21 mouse cellular contexts compared by ENCODE assay signal in genomic region chr17:24888862-24889261, GRCm38 (mm10). TPM values are rescaled to one million over a fixed set of nuclear protein-coding genes. Genes with fewer than 3 reads are reported as not detected.
A peak's percentile ranks its signal among the peaks of the same experiment; 100 is the strongest.
DNase-seq lines count a peak whose midpoint lies in the region; ATAC-seq and TF ChIP-seq lines count a peak whose summit lies in the region.
"Had no signal": no experiment of that assay in that cellular context is flagged by ENCODE, and none has a peak within 500 bp of the region (broad histone marks: within the 10 kb centered on the region; RNA-seq: fewer than 3 reads in every experiment).

No protein-coding gene starts in this region.

- WGBS in liver, embryonic 11.5 days = 83% methylated on average over 3 of the region's 3 CpGs
- 75% methylated on average over 3 of the region's 3 CpGs for WGBS in liver, embryonic 14.5 days (ENCODE audit: insufficient replicate concordance)

- H3K9ac ChIP-seq in liver, embryonic 11.5 days (ENCODE audit: low read depth, low read length) = no peak overlapping the region
- H3K9ac ChIP-seq in liver, embryonic 14.5 days (replicated peaks) = no peak overlapping the region
- H3K9ac ChIP-seq: heart, embryonic 12.5 days; kidney, embryonic 15.5 days; lung, embryonic 15.5 days; neural tube, embryonic 12.5 days had no signal

- peaks cover 82% of the 10 kb centered on the region for H3K36me3 ChIP-seq in erythroblast, embryonic 14.5 days (ENCODE audit: control insufficient read depth)
- peaks cover 39% of the 10 kb centered on the region for H3K36me3 ChIP-seq in liver, embryonic 11.5 days (ENCODE audit: control insufficient read depth, insufficient read depth, low read length)
- peaks cover 59% of the 10 kb centered on the region for H3K36me3 ChIP-seq in liver, embryonic 14.5 days (replicated peaks; ENCODE audit: control insufficient read depth, insufficient read depth, low read depth)

- intact Hi-C loops in left cerebral cortex, postnatal 14 days (cut with DNase I) = no loop called here

- H3K9me3 ChIP-seq in erythroblast, embryonic 14.5 days (ENCODE audit: control insufficient read depth, low read length) = no peaks in the 10 kb centered on the region
- H3K9me3 ChIP-seq in liver, embryonic 11.5 days (ENCODE audit: control insufficient read depth, low read length) = no peaks in the 10 kb centered on the region
- H3K9me3 ChIP-seq in liver, embryonic 14.5 days (ENCODE audit: control insufficient read depth, low read length) = no peaks in the 10 kb centered on the region
- H3K9me3 ChIP-seq: heart, embryonic 12.5 days; kidney, embryonic 15.5 days; lung, embryonic 15.5 days; neural tube, embryonic 12.5 days had no signal

- no peak for TF ChIP-seq CTCF in cortical plate, adult 2 months (IDR thresholded peaks at IDR 0.05; ENCODE audit: extremely low read depth, insufficient read depth, low read length)
- TF ChIP-seq CTCF in liver, embryonic 14.5 days (IDR thresholded peaks at IDR 0.05; ENCODE audit: low read depth) = no peak

- TF ChIP-seq POLR2A in cortical plate, adult 2 months (IDR thresholded peaks at IDR 0.05; ENCODE audit: extremely low read depth, insufficient read depth, low read length) = peak; percentile 44

- H3K27me3 ChIP-seq in erythroblast, embryonic 14.5 days (ENCODE audit: control insufficient read depth) = no peaks in the 10 kb centered on the region
- H3K27me3 ChIP-seq in liver, embryonic 11.5 days (replicated peaks; ENCODE audit: control insufficient read depth, insufficient read depth, low read length) = no peaks in the 10 kb centered on the region
- no peaks in the 10 kb centered on the region for H3K27me3 ChIP-seq in liver, embryonic 14.5 days (ENCODE audit: control insufficient read depth, insufficient read depth, low read length)
- H3K27me3 ChIP-seq: heart, embryonic 12.5 days; kidney, embryonic 15.5 days; lung, embryonic 15.5 days; neural tube, embryonic 12.5 days had no signal

- no peak for TF ChIP-seq EP300 in liver, embryonic 14.5 days (IDR thresholded peaks at IDR 0.05; ENCODE audit: low read depth)

- H3K4me1 ChIP-seq in erythroblast, embryonic 14.5 days (ENCODE audit: control insufficient read depth) = peaks cover 72% of the 10 kb centered on the region
- peaks cover 23% of the 10 kb centered on the region for H3K4me1 ChIP-seq in liver, embryonic 11.5 days (replicated peaks; ENCODE audit: control insufficient read depth, insufficient read depth, low read length)
- peaks cover 5% of the 10 kb centered on the region; the same call in 1 of the 2 replicates for H3K4me1 ChIP-seq in cortical plate, adult 2 months (ENCODE audit: control insufficient read depth, insufficient read depth, low read length)
- H3K4me1 ChIP-seq in liver, embryonic 14.5 days (replicated peaks; ENCODE audit: control insufficient read depth in 2 of 2, insufficient read depth in 2 of 2, low read length in 1 of 2) = peaks cover 14 to 22% of the 10 kb centered on the region in 2 experiments

- H3K4me2 ChIP-seq in liver, embryonic 11.5 days = peak overlapping the region; percentile 96; the same call in 1 of the 2 replicates
- peak overlapping the region; percentile 89; the same call in 1 of the 2 replicates for H3K4me2 ChIP-seq in liver, embryonic 14.5 days (ENCODE audit: low read depth)
- H3K4me2 ChIP-seq: heart, embryonic 12.5 days; lung, embryonic 15.5 days had no signal

- no peak for DNase-seq in liver, embryonic 11.5 days (ENCODE audit: low spot score)
- no peak for DNase-seq in liver
- DNase-seq in liver, embryonic 14.5 days (ENCODE audit: low read depth in 3 of 3, low spot score in 3 of 3) = no peak
- DNase-seq in left cerebral cortex, postnatal 14 days (ENCODE audit: low spot score in 2 of 2) = no peak
- DNase-seq: adrenal gland, postnatal 14 days; cerebellum, adult 9-10 months; embryo, embryonic 11 days; gastrocnemius, postnatal 25 days; layer of hippocampus, postnatal 36 days; right cerebral cortex, postnatal 25 days; thymus, postnatal 25 days had no signal

- H3K27ac ChIP-seq in liver, embryonic 11.5 days (ENCODE audit: low read depth, low read length) = no peak overlapping the region
- no peak overlapping the region for H3K27ac ChIP-seq in cortical plate, adult 2 months (ENCODE audit: insufficient read depth, low read length)
- no peak overlapping the region for H3K27ac ChIP-seq in liver, embryonic 14.5 days
- H3K27ac ChIP-seq: kidney, embryonic 15.5 days; lung, embryonic 15.5 days; neural tube, embryonic 12.5 days had no signal

- H3K4me3 ChIP-seq in erythroblast, embryonic 14.5 days (replicated peaks) = peak overlapping the region; percentile 23
- peak overlapping the region; percentile 17; the same call in 1 of the 2 replicates for H3K4me3 ChIP-seq in liver, embryonic 11.5 days (ENCODE audit: low read depth, low read length)
- no peak overlapping the region for H3K4me3 ChIP-seq in cortical plate, adult 2 months (ENCODE audit: insufficient read depth, low read length)
- no peak overlapping the region for H3K4me3 ChIP-seq in liver, embryonic 14.5 days (ENCODE audit: insufficient read depth in 1 of 2, low read depth in 2 of 2, low read length in 2 of 2)
- H3K4me3 ChIP-seq: heart, embryonic 12.5 days; kidney, embryonic 15.5 days; lung, embryonic 15.5 days; neural tube, embryonic 12.5 days had no signal

- ATAC-seq in erythroblast, adult 5-6 weeks (replicated peaks; ENCODE audit: low FRiP score, poor library complexity, severe bottlenecking) = no peak
- no peak for ATAC-seq in liver, embryonic 11.5 days (replicated peaks; ENCODE audit: low FRiP score)
- ATAC-seq in liver, embryonic 14.5 days (ENCODE audit: insufficient read depth) = no peak
- ATAC-seq in erythroid progenitor cell, adult 5-6 weeks (replicated peaks; ENCODE audit: low FRiP score, poor library complexity, severe bottlenecking) = no peak
- ATAC-seq: activated CD4-positive, CD25-positive, alpha-beta regulatory T cell, adult 4 months; midbrain, embryonic 16.5 days had no signal

RNA-seq across cellular contexts. Expression of gene Spsb3, which starts 2.4 kb away (rescaled TPM):
- 9.2 and 10.3 TPM in 2 replicates for polyA plus RNA-seq in erythroblast, embryonic 14.5 days (2012)
- total RNA-seq in erythroblast, adult 5-6 weeks (2015; ENCODE audit: low replicate concordance) = 20.4 and 49.3 TPM in 2 replicates
- total RNA-seq in erythroblast, adult 5-6 weeks (2017; ENCODE audit: low replicate concordance) = 28.2 and 35.1 TPM in 2 replicates
- 35.0 and 40.9 TPM in 2 replicates for polyA plus RNA-seq in liver, embryonic 11.5 days (2014; fragmentation: Nextera tagmentation; extraction: Ambion mirVana)
- polyA plus RNA-seq in cortical plate, adult 2 months (2012; rRNA removed) = 91.9 and 92.7 TPM in 2 replicates
- 26.3 and 28.4 TPM in 2 replicates for polyA plus RNA-seq in liver, embryonic 14.5 days (2012; rRNA removed)
- 37.5 and 40.2 TPM in 2 replicates for polyA plus RNA-seq in liver, embryonic 14.5 days (2014; fragmentation: Nextera tagmentation; extraction: Ambion mirVana)
- total RNA-seq in left cerebral cortex, postnatal 14 days (2021) = 10 to 100 TPM; 53.5 to 55.5 TPM
- 84.0 and 90.5 TPM in 2 replicates for total RNA-seq in erythroid progenitor cell, adult 5-6 weeks (2015; ENCODE audit: low replicate concordance)
- total RNA-seq in erythroid progenitor cell, adult 5-6 weeks (2017; ENCODE audit: low replicate concordance) = 47.5 and 65.7 TPM in 2 replicates

RNA-seq across cellular contexts. Expression of gene Nubp2, which starts 2.7 kb away (rescaled TPM):
- 7.5 and 12.0 TPM in 2 replicates for polyA plus RNA-seq in erythroblast, embryonic 14.5 days (2012)
- total RNA-seq in erythroblast, adult 5-6 weeks (2015; ENCODE audit: low replicate concordance) = 25.4 and 31.6 TPM in 2 replicates
- 10.6 and 11.4 TPM in 2 replicates for total RNA-seq in erythroblast, adult 5-6 weeks (2017; ENCODE audit: low replicate concordance)
- 123 and 135 TPM in 2 replicates for polyA plus RNA-seq in liver, embryonic 11.5 days (2014; fragmentation: Nextera tagmentation; extraction: Ambion mirVana)
- 24.6 and 27.3 TPM in 2 replicates for polyA plus RNA-seq in cortical plate, adult 2 months (2012; rRNA removed)
- 30.8 and 33.1 TPM in 2 replicates for polyA plus RNA-seq in liver, embryonic 14.5 days (2012; rRNA removed)
- 76.7 and 80.1 TPM in 2 replicates for polyA plus RNA-seq in liver, embryonic 14.5 days (2014; fragmentation: Nextera tagmentation; extraction: Ambion mirVana)
- total RNA-seq in left cerebral cortex, postnatal 14 days (2021) = 10 to 100 TPM; 35.7 to 37.4 TPM
- 31.9 and 50.8 TPM in 2 replicates for total RNA-seq in erythroid progenitor cell, adult 5-6 weeks (2015; ENCODE audit: low replicate concordance)
- 35.0 and 44.1 TPM in 2 replicates for total RNA-seq in erythroid progenitor cell, adult 5-6 weeks (2017; ENCODE audit: low replicate concordance)

RNA-seq across cellular contexts. Expression of gene Eme2, which starts 6.0 kb away (rescaled TPM):
- polyA plus RNA-seq in erythroblast, embryonic 14.5 days (2012) = 1.7 and 1.8 TPM in 2 replicates
- 7.1 and 8.6 TPM in 2 replicates for total RNA-seq in erythroblast, adult 5-6 weeks (2015; ENCODE audit: low replicate concordance)
- total RNA-seq in erythroblast, adult 5-6 weeks (2017; ENCODE audit: low replicate concordance) = 10.9 and 12.4 TPM in 2 replicates
- polyA plus RNA-seq in liver, embryonic 11.5 days (2014; fragmentation: Nextera tagmentation; extraction: Ambion mirVana) = 21.9 and 23.4 TPM in 2 replicates
- polyA plus RNA-seq in cortical plate, adult 2 months (2012; rRNA removed) = 62.4 and 65.0 TPM in 2 replicates
- 7.6 and 9.4 TPM in 2 replicates for polyA plus RNA-seq in liver, embryonic 14.5 days (2012; rRNA removed)
- 7.4 and 8.5 TPM in 2 replicates for polyA plus RNA-seq in liver, embryonic 14.5 days (2014; fragmentation: Nextera tagmentation; extraction: Ambion mirVana)
- total RNA-seq in left cerebral cortex, postnatal 14 days (2021) = 10 to 100 TPM; 58.1 to 61.6 TPM
- total RNA-seq in erythroid progenitor cell, adult 5-6 weeks (2015; ENCODE audit: low replicate concordance) = 6.3 and 14.4 TPM in 2 replicates
- total RNA-seq in erythroid progenitor cell, adult 5-6 weeks (2017; ENCODE audit: low replicate concordance) = 12.7 and 24.5 TPM in 2 replicates

RNA-seq across cellular contexts. Expression of gene Mrps34, which starts 6.1 kb away (rescaled TPM):
- 6.4 and 7.5 TPM in 2 replicates for polyA plus RNA-seq in erythroblast, embryonic 14.5 days (2012)
- total RNA-seq in erythroblast, adult 5-6 weeks (2015; ENCODE audit: low replicate concordance) = 4.8 and 7.1 TPM in 2 replicates
- 2.0 and 5.0 TPM in 2 replicates for total RNA-seq in erythroblast, adult 5-6 weeks (2017; ENCODE audit: low replicate concordance)
- polyA plus RNA-seq in liver, embryonic 11.5 days (2014; fragmentation: Nextera tagmentation; extraction: Ambion mirVana) = 123 and 129 TPM in 2 replicates
- polyA plus RNA-seq in cortical plate, adult 2 months (2012; rRNA removed) = 115 and 117 TPM in 2 replicates
- polyA plus RNA-seq in liver, embryonic 14.5 days (2012; rRNA removed) = 48.0 and 49.2 TPM in 2 replicates
- 43.5 and 49.9 TPM in 2 replicates for polyA plus RNA-seq in liver, embryonic 14.5 days (2014; fragmentation: Nextera tagmentation; extraction: Ambion mirVana)
- 10 to 100 TPM; 67.5 to 73.1 TPM for total RNA-seq in left cerebral cortex, postnatal 14 days (2021)
- 8.3 and 9.6 TPM in 2 replicates for total RNA-seq in erythroid progenitor cell, adult 5-6 weeks (2015; ENCODE audit: low replicate concordance)
- 9.1 and 19.4 TPM in 2 replicates for total RNA-seq in erythroid progenitor cell, adult 5-6 weeks (2017; ENCODE audit: low replicate concordance)

RNA-seq across cellular contexts. Expression of gene Nme3, which starts 7.4 kb away (rescaled TPM):
- 14.9 and 16.7 TPM in 2 replicates for polyA plus RNA-seq in erythroblast, embryonic 14.5 days (2012)
- total RNA-seq in erythroblast, adult 5-6 weeks (2015; ENCODE audit: low replicate concordance) = 15.0 and 18.3 TPM in 2 replicates
- 29.1 and 32.2 TPM in 2 replicates for total RNA-seq in erythroblast, adult 5-6 weeks (2017; ENCODE audit: low replicate concordance)
- polyA plus RNA-seq in liver, embryonic 11.5 days (2014; fragmentation: Nextera tagmentation; extraction: Ambion mirVana) = 70.5 and 76.3 TPM in 2 replicates
- polyA plus RNA-seq in cortical plate, adult 2 months (2012; rRNA removed) = 94.5 and 94.7 TPM in 2 replicates
- polyA plus RNA-seq in liver, embryonic 14.5 days (2012; rRNA removed) = 55.7 and 65.6 TPM in 2 replicates
- polyA plus RNA-seq in liver, embryonic 14.5 days (2014; fragmentation: Nextera tagmentation; extraction: Ambion mirVana) = 79.2 and 83.7 TPM in 2 replicates
- total RNA-seq in left cerebral cortex, postnatal 14 days (2021) = 10 to 100 TPM; 40.3 to 44.6 TPM
- 151 and 169 TPM in 2 replicates for total RNA-seq in erythroid progenitor cell, adult 5-6 weeks (2015; ENCODE audit: low replicate concordance)
- 95.5 and 101 TPM in 2 replicates for total RNA-seq in erythroid progenitor cell, adult 5-6 weeks (2017; ENCODE audit: low replicate concordance)

Comparison
In these comparisons a context has a peak if more than half of its experiments do, and no peak if none do; other contexts are left out.
1. H3K4me3 ChIP-seq: peak in erythroblast, embryonic 14.5 days (single experiment) and liver, embryonic 11.5 days (single experiment); none in cortical plate, adult 2 months (single experiment) and liver, embryonic 14.5 days (0 of 2).